Mouse (Mus musculus): ENCODE data around the gene 6030468B19Rik.

GRCm38 (mm10) chr11:117828888-117829604, 31.6 kb downstream of the 6030468B19Rik start:
- peak; percentile 33 for TF ChIP-seq POLR2A (IDR thresholded peaks at IDR 0.05; ENCODE audit: insufficient read length, low read depth)
- TF ChIP-seq REST (IDR thresholded peaks at IDR 0.05; ENCODE audit: insufficient read depth, insufficient read length), result no peak
- TF ChIP-seq USF1 (IDR thresholded peaks at IDR 0.05; ENCODE audit: low read depth), result no peak
- TF ChIP-seq MYOG (IDR thresholded peaks at IDR 0.05; ENCODE audit: control insufficient read depth in 1 of 3, insufficient read depth in 1 of 3, insufficient read length in 2 of 3, low read depth in 2 of 3), result peak; percentile 46 to 88 (median 51)
